Mouse (Mus musculus): ENCODE measurements at regions not wholly inside any gene's neighbourhood (a gene's known extent, or its start where the extent isn't known, plus 50 kb on each side); places are given as distances from the start of the nearest gene placed in this dataset.

DNA sequence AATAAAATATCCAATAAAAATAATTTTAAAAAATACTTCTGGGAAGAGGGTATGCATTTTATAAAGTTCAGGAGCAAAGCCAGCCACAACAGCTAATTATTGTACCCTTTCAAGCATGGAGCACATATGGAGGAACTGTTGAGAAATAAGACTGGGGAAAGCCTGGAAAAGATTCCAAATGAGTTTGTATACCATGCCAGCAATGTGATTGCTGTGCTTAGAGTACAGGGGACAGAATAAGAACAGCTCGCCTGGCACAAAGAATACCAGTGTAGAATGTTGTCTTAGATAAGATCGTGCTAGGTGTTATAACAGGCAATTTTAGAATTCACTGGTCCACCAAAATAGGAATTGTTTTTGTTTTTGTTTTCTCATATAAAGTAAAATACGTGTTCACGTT, 78.6 kb upstream of the Gbe1 start:
- no peak for TF ChIP-seq CTCF (conservative IDR thresholded peaks at IDR 0.05; ENCODE audit: insufficient read depth, insufficient read length, low read depth, low read length)
- no peak for TF ChIP-seq POLR2A (IDR thresholded peaks at IDR 0.05; ENCODE audit: low read depth, low read length)
